11 mouse cellular contexts compared by ENCODE assay signal in the genomic region with DNA sequence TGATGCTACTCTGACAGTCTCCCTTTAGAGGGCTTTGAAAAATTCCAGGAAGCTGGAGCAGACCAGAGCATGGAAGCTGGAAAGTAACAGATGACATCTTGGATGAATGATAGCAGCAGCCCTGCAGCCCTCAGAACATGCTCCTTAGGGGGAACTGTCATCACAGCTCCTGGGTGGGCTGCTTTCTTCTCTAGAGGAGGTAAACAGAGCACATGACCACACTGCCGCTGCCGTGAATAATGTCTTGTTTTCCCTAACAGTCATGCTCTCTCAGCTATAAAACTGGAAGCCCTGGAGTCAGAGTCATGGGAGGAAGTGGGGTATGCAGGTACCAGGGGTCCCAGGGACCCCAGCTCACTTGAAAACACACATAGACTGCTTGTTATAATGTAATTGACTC. TPM values are rescaled to one million over a fixed set of nuclear protein-coding genes. Genes with fewer than 3 reads are reported as not detected.
DNase-seq lines count a peak whose midpoint lies in the region; ATAC-seq and TF ChIP-seq lines count a peak whose summit lies in the region.
"Had no signal": no experiment of that assay in that cellular context is flagged by ENCODE, and none has a peak within 500 bp of the region (broad histone marks: within the 10 kb centered on the region; RNA-seq: fewer than 3 reads in every experiment).

No protein-coding gene starts in this region.

- H3K4me3 ChIP-seq in kidney, embryonic 15.5 days (replicated peaks), result no peak overlapping the region
- H3K4me3 ChIP-seq in limb, embryonic 10.5 days, result no peak overlapping the region
- H3K4me3 ChIP-seq in gastrocnemius, adult 2 months, result no peak overlapping the region
- H3K4me3 ChIP-seq: forebrain, embryonic 10.5 days had no signal

- DNase-seq in kidney, adult 11 months, result no peak
- peak; percentile 64 for DNase-seq in NIH3T3 (ENCODE audit: low read depth)
- peak; percentile 63 for DNase-seq in embryo, embryonic 10.5 days (ENCODE audit: low spot score)
- DNase-seq in limb, embryonic 10.5 days (ENCODE audit: low spot score), result no peak
- no peak for DNase-seq in left cerebral cortex, postnatal 4 days
- no peak for DNase-seq in gastrocnemius, adult 2 months
- DNase-seq: cerebellum, adult 9-10 months; gastrocnemius, postnatal 14 days had no signal

- H3K36me3 ChIP-seq in kidney, embryonic 15.5 days, result no peaks in the 10 kb centered on the region
- no peaks in the 10 kb centered on the region for H3K36me3 ChIP-seq in limb, embryonic 10.5 days
- H3K36me3 ChIP-seq: forebrain, embryonic 10.5 days had no signal

- intact Hi-C loops in left cerebral cortex, postnatal 4 days (cut with DNase I), result no loop called here
- intact Hi-C loops in gastrocnemius, adult 2 months (cut with DNase I), result no loop called here

- H3K4me2 ChIP-seq in kidney, embryonic 15.5 days, result no peak overlapping the region

- peaks cover 38% of the 10 kb centered on the region for H3K4me1 ChIP-seq in kidney, embryonic 15.5 days
- H3K4me1 ChIP-seq in limb, embryonic 10.5 days, result peaks cover 30% of the 10 kb centered on the region

- H3K27me3 ChIP-seq in kidney, embryonic 15.5 days, result no peaks in the 10 kb centered on the region
- H3K27me3 ChIP-seq in limb, embryonic 10.5 days (ENCODE audit: low read depth, poor library complexity, severe bottlenecking), result peaks cover 14% of the 10 kb centered on the region; the same call in 1 of the 2 replicates

- TF ChIP-seq CTCF in gastrocnemius, adult 2 months (IDR thresholded peaks at IDR 0.05), result no peak

- H3K9ac ChIP-seq in kidney, embryonic 15.5 days, result no peak overlapping the region

- peak; percentile 41 for ATAC-seq in kidney, embryonic 15.5 days (replicated peaks; ENCODE audit: low FRiP score)
- ATAC-seq: inflammation-experienced regulatory T-cells, adult 6 months had no signal

- H3K27ac ChIP-seq in kidney, embryonic 15.5 days, result peak overlapping the region; percentile 45
- peak overlapping the region; percentile 76 for H3K27ac ChIP-seq in limb, embryonic 10.5 days
- H3K27ac ChIP-seq in gastrocnemius, adult 2 months, result no peak overlapping the region
- H3K27ac ChIP-seq: forebrain, embryonic 10.5 days had no signal

- 0% methylated on average over 2 of the region's 2 CpGs for WGBS in kidney, embryonic 15.5 days
- 2% methylated on average over 2 of the region's 2 CpGs for WGBS in limb, embryonic 10.5 days

- H3K9me3 ChIP-seq in kidney, embryonic 15.5 days (replicated peaks), result no peaks in the 10 kb centered on the region
- H3K9me3 ChIP-seq in limb, embryonic 10.5 days (replicated peaks), result no peaks in the 10 kb centered on the region
- H3K9me3 ChIP-seq: forebrain, embryonic 10.5 days had no signal

RNA-seq across cellular contexts. Expression of gene Camk1g, which starts 49.1 kb away (rescaled TPM):
- polyA plus RNA-seq in kidney, embryonic 15.5 days (2015; fragmentation: Nextera tagmentation; extraction: Ambion mirVana), result 11.0 and 14.0 TPM in 2 replicates
- polyA plus RNA-seq in limb, embryonic 10.5 days (2016; fragmentation: Nextera tagmentation; extraction: Ambion mirVana), result 8.2 and 13.2 TPM in 2 replicates
- total RNA-seq in left cerebral cortex, postnatal 4 days (2021), result 10 to 100 TPM; 36.4 to 39.0 TPM
- total RNA-seq in gastrocnemius, adult 2 months (2021), result under 1 TPM in 1 of 2 experiments, not detected in 1; 0.22 TPM
- polyA plus RNA-seq: inflammation-experienced regulatory T-cells, adult 6 months had no signal

Comparison
In these comparisons a context has a peak if more than half of its experiments do, and no peak if none do; other contexts are left out.
1. DNase-seq: peak in NIH3T3 (single experiment) and embryo, embryonic 10.5 days (single experiment); none in kidney, adult 11 months (single experiment), limb, embryonic 10.5 days (single experiment), left cerebral cortex, postnatal 4 days (single experiment) and gastrocnemius, adult 2 months (single experiment).
2. RNA of gene Camk1g, which starts 49.1 kb away (total RNA-seq): 36.4 to 39.0 TPM in left cerebral cortex, postnatal 4 days; 0.22 TPM in gastrocnemius, adult 2 months; every median in the first group is over 10 times any median in the second.